Mouse (Mus musculus) liver, postnatal 0 days (tissue): Measurements from ENCODE around the gene Clec4f.
A peak's percentile ranks its signal among the peaks of the same experiment; 100 is the strongest.

Source experiments
- CTCF ChIP-seq: sonication (generic); IDR thresholded peaks from 2 replicates; pipeline ENCODE4 v1.5.1; 2016; ENCODE audit warnings: antibody characterized with exemption, low read depth
- EP300 ChIP-seq: IDR thresholded peaks from 2 replicates; pipeline ENCODE4 v1.6.1; 2016; ENCODE audit warnings: antibody characterized with exemption, low read depth, mild to moderate bottlenecking

DNA sequence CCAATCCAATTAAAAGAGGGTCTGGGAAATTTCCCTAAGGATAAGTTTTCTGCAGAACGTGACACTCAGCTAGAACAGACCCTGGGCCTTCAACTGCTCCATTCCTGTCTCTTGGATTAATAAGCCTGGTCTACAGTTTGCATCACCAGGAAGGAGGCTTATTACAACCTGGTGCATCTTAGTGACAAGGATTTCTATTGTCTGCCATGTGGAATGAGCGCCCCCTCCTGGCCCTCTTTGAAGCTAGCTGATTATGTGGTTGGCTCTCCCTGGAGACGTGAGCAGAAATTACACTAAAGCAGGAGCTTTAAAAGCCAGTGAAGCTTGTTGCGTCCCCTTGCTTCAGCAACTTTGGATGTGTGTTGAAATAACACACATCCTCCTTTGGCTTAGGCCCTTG lies 17.4 kb upstream of the Clec4f start:
- TF ChIP-seq CTCF (peak; percentile 88), EP300 (no peak)
